30 mouse cellular contexts compared by ENCODE assay signal in genomic region chr4:145478128-145478527, GRCm38 (mm10). TPM values are rescaled to one million over a fixed set of nuclear protein-coding genes. Genes with fewer than 3 reads are reported as not detected.
A peak's percentile ranks its signal among the peaks of the same experiment; 100 is the strongest.
DNase-seq lines count a peak whose midpoint lies in the region; ATAC-seq and TF ChIP-seq lines count a peak whose summit lies in the region.
"Had no signal": no experiment of that assay in that cellular context is flagged by ENCODE, and none has a peak within 500 bp of the region (broad histone marks: within the 10 kb centered on the region; RNA-seq: fewer than 3 reads in every experiment).

No protein-coding gene starts in this region.

- no peaks in the 10 kb centered on the region for H3K4me1 ChIP-seq in intestine, postnatal 0 days (replicated peaks; ENCODE audit: control insufficient read depth, insufficient read depth, low read length)
- no peaks in the 10 kb centered on the region for H3K4me1 ChIP-seq in intestine, embryonic 15.5 days (replicated peaks)
- H3K4me1 ChIP-seq in stomach, postnatal 0 days (replicated peaks; ENCODE audit: control insufficient read depth, insufficient read depth), result no peaks in the 10 kb centered on the region
- H3K4me1 ChIP-seq: forebrain, embryonic 15.5 days; hindbrain, embryonic 15.5 days; limb, embryonic 13.5 days; midbrain, embryonic 12.5 days; neural tube, embryonic 13.5 days had no signal

- H3K9ac ChIP-seq in intestine, postnatal 0 days (ENCODE audit: low read depth, low read length), result no peak overlapping the region
- H3K9ac ChIP-seq in intestine, embryonic 15.5 days, result no peak overlapping the region
- H3K9ac ChIP-seq in stomach, postnatal 0 days (ENCODE audit: low read length), result no peak overlapping the region
- H3K9ac ChIP-seq: forebrain, embryonic 15.5 days; hindbrain, embryonic 15.5 days; limb, embryonic 13.5 days; midbrain, embryonic 12.5 days; neural tube, embryonic 13.5 days had no signal

- H3K4me3 ChIP-seq in intestine, postnatal 0 days (ENCODE audit: low read depth, low read length), result no peak overlapping the region
- no peak overlapping the region for H3K4me3 ChIP-seq in intestine, embryonic 15.5 days (replicated peaks)
- no peak overlapping the region for H3K4me3 ChIP-seq in stomach, postnatal 0 days (ENCODE audit: low read depth, low read length)
- H3K4me3 ChIP-seq: forebrain, embryonic 15.5 days; hindbrain, embryonic 15.5 days; limb, embryonic 13.5 days; midbrain, embryonic 12.5 days; neural tube, embryonic 13.5 days had no signal

- H3K4me2 ChIP-seq in intestine, postnatal 0 days (replicated peaks; ENCODE audit: low read depth), result no peak overlapping the region
- no peak overlapping the region for H3K4me2 ChIP-seq in intestine, embryonic 15.5 days (replicated peaks)
- H3K4me2 ChIP-seq in stomach, postnatal 0 days (replicated peaks; ENCODE audit: low read depth), result no peak overlapping the region
- H3K4me2 ChIP-seq: forebrain, embryonic 15.5 days; hindbrain, embryonic 15.5 days; limb, embryonic 13.5 days; midbrain, embryonic 12.5 days; neural tube, embryonic 13.5 days had no signal

- H3K27ac ChIP-seq in intestine, postnatal 0 days (ENCODE audit: low read depth, low read length), result no peak overlapping the region
- H3K27ac ChIP-seq in intestine, embryonic 15.5 days, result no peak overlapping the region
- H3K27ac ChIP-seq in stomach, postnatal 0 days (replicated peaks), result no peak overlapping the region
- H3K27ac ChIP-seq: forebrain, embryonic 15.5 days; hindbrain, embryonic 15.5 days; limb, embryonic 13.5 days; macrophage; midbrain, embryonic 12.5 days; neural tube, embryonic 13.5 days had no signal

- 0 out of 2 replicates have a peak, but pooled peaks have one; percentile 21 for TF ChIP-seq CTCF in intestine, postnatal 0 days (IDR thresholded peaks at IDR 0.05; ENCODE audit: low read depth)
- peak; percentile 34 for TF ChIP-seq CTCF in Patski (IDR thresholded peaks at IDR 0.05)
- TF ChIP-seq CTCF in stomach, postnatal 0 days (IDR thresholded peaks at IDR 0.05; ENCODE audit: low read depth), result peak; percentile 24; the same call in 1 of the 2 replicates

- CTCF ChIA-PET in Patski (lab: Charles Lee), result no interaction called here

- POLR2A ChIA-PET in Patski (lab: Charles Lee), result no interaction called here

- DNase-seq in thymus, postnatal 14 days, result peak; percentile 13
- no peak for DNase-seq in thymus, postnatal 36 days
- no peak for DNase-seq in Patski (ENCODE audit: low read depth, low spot score)
- no peak for DNase-seq in stomach, postnatal 0 days (ENCODE audit: low spot score)
- no peak for DNase-seq in adipocyte (ENCODE audit: low spot score)
- no peak for DNase-seq in adrenal gland, postnatal 4 days (ENCODE audit: low spot score in 2 of 2)
- DNase-seq: adrenal gland, postnatal 25 days; B cell, adult 2 months; cerebellum, adult 11-12 months; cerebellum, postnatal 25 days; embryo, embryonic 11 days; gastrocnemius, postnatal 10 days; heart, adult 11 months; heart, postnatal 4 days; kidney, adult 18-20 months; kidney, postnatal 14 days; layer of hippocampus, adult 9-11 months; lung, adult 2 months; right cerebral cortex, adult 18-20 months; thymus, postnatal 25 days had no signal

- in situ Hi-C loops in Patski (cut with MboI; ENCODE audit: low pct_unique_long_range_greater_than_20kb), result no loop called here

- no peak for ATAC-seq in intestine, postnatal 0 days
- no peak for ATAC-seq in intestine, embryonic 15.5 days
- peak; percentile 14 for ATAC-seq in Patski
- no peak for ATAC-seq in stomach, postnatal 0 days (ENCODE audit: low FRiP score, low TSS enrichment)
- ATAC-seq: forebrain, embryonic 15.5 days had no signal

- TF ChIP-seq EP300 in stomach, postnatal 0 days (optimal IDR thresholded peaks at IDR 0.05), result no peak

- H3K9me3 ChIP-seq in intestine, postnatal 0 days (ENCODE audit: control insufficient read depth), result no peaks in the 10 kb centered on the region
- H3K9me3 ChIP-seq in intestine, embryonic 15.5 days, result no peaks in the 10 kb centered on the region
- H3K9me3 ChIP-seq in stomach, postnatal 0 days (ENCODE audit: control insufficient read depth, low read length), result no peaks in the 10 kb centered on the region

- no peaks in the 10 kb centered on the region for H3K27me3 ChIP-seq in intestine, postnatal 0 days (replicated peaks; ENCODE audit: control insufficient read depth, insufficient read depth, low read length)
- no peaks in the 10 kb centered on the region for H3K27me3 ChIP-seq in intestine, embryonic 15.5 days (replicated peaks)
- no peaks in the 10 kb centered on the region for H3K27me3 ChIP-seq in Patski
- no peaks in the 10 kb centered on the region for H3K27me3 ChIP-seq in stomach, postnatal 0 days (ENCODE audit: control insufficient read depth, insufficient read depth, low read length)
- H3K27me3 ChIP-seq: forebrain, embryonic 15.5 days; hindbrain, embryonic 15.5 days; limb, embryonic 13.5 days; midbrain, embryonic 12.5 days; neural tube, embryonic 13.5 days had no signal

- 86% methylated on average over 3 of the region's 3 CpGs for WGBS in intestine, postnatal 0 days
- 84% methylated on average over 3 of the region's 3 CpGs for WGBS in intestine, embryonic 15.5 days
- WGBS in stomach, postnatal 0 days, result 80% methylated on average over 3 of the region's 3 CpGs

- H3K36me3 ChIP-seq in intestine, postnatal 0 days (ENCODE audit: control insufficient read depth, insufficient read depth), result no peaks in the 10 kb centered on the region
- H3K36me3 ChIP-seq in intestine, embryonic 15.5 days, result no peaks in the 10 kb centered on the region
- H3K36me3 ChIP-seq in stomach, postnatal 0 days (ENCODE audit: control insufficient read depth, insufficient read depth, low read length), result no peaks in the 10 kb centered on the region
- H3K36me3 ChIP-seq: forebrain, embryonic 15.5 days; hindbrain, embryonic 15.5 days; limb, embryonic 13.5 days; midbrain, embryonic 12.5 days; neural tube, embryonic 13.5 days had no signal

RNA-seq across cellular contexts. Expression of gene Zfp990, which starts 32.4 kb away (rescaled TPM):
- 0.05 TPM in 1 of 2 replicates, not detected in the other for polyA plus RNA-seq in intestine, postnatal 0 days (2015; fragmentation: Nextera tagmentation; extraction: Ambion mirVana)
- polyA plus RNA-seq in intestine, embryonic 15.5 days (2015; fragmentation: Nextera tagmentation; extraction: Ambion mirVana), result 0.13 and 0.49 TPM in 2 replicates
- polyA plus RNA-seq in Patski (2021), result 0.36 TPM
- polyA plus RNA-seq in stomach, postnatal 0 days (2015; fragmentation: Nextera tagmentation; extraction: Ambion mirVana), result not detected in 2 replicates
- total RNA-seq in adrenal gland, postnatal 4 days (2021), result 1 to 10 TPM; 2.7 to 3.4 TPM
- polyA plus RNA-seq: embryonic facial prominence, embryonic 14.5 days; forebrain, embryonic 15.5 days; heart, embryonic 14.5 days; lung, adult 2 months; macrophage; midbrain, embryonic 12.5 days; neural tube, embryonic 13.5 days had no signal
